Mouse (Mus musculus) kidney, adult 18-20 months (tissue): ENCODE data around the gene Zbtb7b.

Source experiments
- DNase-seq: peaks from one replicate; pipeline ENCODE4 v3.0.0; 2021

Gene Zbtb7b

GRCm38 (mm10) chr3:89418170-89418860 lies 23.7 kb upstream of the Zbtb7b start, which contains the start of the genes Cks1b and Shc1:
Cks1b (minus strand) TSS chr3:89418383.
Shc1 (plus strand) TSS chr3:89418443.
- peak; percentile 90 for DNase-seq

- no peak for DNase-seq
These were observed 23.2 kb upstream of the Zbtb7b start for GRCm38 (mm10) chr3:89417840-89418169.

GRCm38 (mm10) chr3:89417131-89417530 lies 22.6 kb upstream of the Zbtb7b start:
- no peak for DNase-seq

- no peak for DNase-seq
These were observed 21.6 kb upstream of the Zbtb7b start for GRCm38 (mm10) chr3:89416158-89416557.

- DNase-seq: peak; percentile 100
These were observed 17.2 kb upstream of the Zbtb7b start, which contains the start of gene Flad1 for GRCm38 (mm10) chr3:89411490-89412393. Flad1 (minus strand) TSS chr3:89411870.

GRCm38 (mm10) chr3:89410864-89411263 lies 16.3 kb upstream of the Zbtb7b start:
- no peak for DNase-seq

- DNase-seq: no peak
These were observed 15.1 kb upstream of the Zbtb7b start for GRCm38 (mm10) chr3:89409701-89410100.

- no peak for DNase-seq
These were observed 13.9 kb upstream of the Zbtb7b start for GRCm38 (mm10) chr3:89408448-89408847.

GRCm38 (mm10) chr3:89406887-89407286 lies 12.3 kb upstream of the Zbtb7b start:
- no peak for DNase-seq

- DNase-seq: no peak
These were observed 8.1 kb upstream of the Zbtb7b start, which contains the start of gene Lenep for GRCm38 (mm10) chr3:89402693-89403092. Lenep (minus strand) TSS chr3:89402793.

- no peak for DNase-seq
These were observed 6.8 kb upstream of the Zbtb7b start for GRCm38 (mm10) chr3:89401329-89401728.

- DNase-seq: no peak
These were observed 2.1 kb upstream of the Zbtb7b start for GRCm38 (mm10) chr3:89396654-89397005.

- peak; percentile 84 for DNase-seq
These were observed 1.5 kb upstream of the Zbtb7b start for GRCm38 (mm10) chr3:89395806-89396653.

GRCm38 (mm10) chr3:89395419-89395805 lies 836 bp upstream of the Zbtb7b start:
- DNase-seq: peak; percentile 35

- DNase-seq: peak; percentile 91
These were observed 299 bp upstream of the Zbtb7b start for GRCm38 (mm10) chr3:89394894-89395256.

- DNase-seq: peak; percentile 99
These were observed 971 bp downstream of the Zbtb7b start for GRCm38 (mm10) chr3:89393605-89394004.

GRCm38 (mm10) chr3:89392871-89393311 lies 1.7 kb downstream of the Zbtb7b start:
- peak; percentile 61 for DNase-seq

GRCm38 (mm10) chr3:89391663-89392511 lies 2.7 kb downstream of the Zbtb7b start:
- DNase-seq: peak; percentile 82

- DNase-seq: peak; percentile 47
These were observed 3.6 kb downstream of the Zbtb7b start for GRCm38 (mm10) chr3:89390699-89391662.

- peak; percentile 49 for DNase-seq
These were observed 4.5 kb downstream of the Zbtb7b start for GRCm38 (mm10) chr3:89390111-89390515.
